Mouse (Mus musculus): ENCODE data around the gene Trub2.
A peak's percentile ranks its signal among the peaks of the same experiment; 100 is the strongest.

Gene Trub2

DNA sequence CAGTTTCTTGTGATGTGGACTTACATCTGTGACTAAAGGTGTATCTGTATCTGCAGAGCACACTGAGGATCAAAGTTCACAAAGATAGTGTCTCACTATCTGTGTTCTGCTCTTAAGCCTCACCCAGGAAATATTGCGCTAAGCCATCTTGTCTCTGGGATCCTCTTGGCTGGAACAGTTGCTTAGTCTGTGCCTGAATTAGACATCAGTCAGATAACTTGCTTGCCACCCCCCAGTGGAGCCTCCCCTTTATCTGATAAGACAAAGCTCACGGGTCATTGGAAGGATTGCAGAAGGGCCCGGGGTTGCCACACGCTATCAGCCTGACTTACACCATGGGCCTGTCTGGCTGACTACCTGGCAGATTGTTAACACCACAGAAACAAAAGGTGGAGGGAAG lies 15.0 kb downstream of the Trub2 start:
- DNase-seq (ENCODE audit: extremely low spot score, low spot score), result no peak

DNA sequence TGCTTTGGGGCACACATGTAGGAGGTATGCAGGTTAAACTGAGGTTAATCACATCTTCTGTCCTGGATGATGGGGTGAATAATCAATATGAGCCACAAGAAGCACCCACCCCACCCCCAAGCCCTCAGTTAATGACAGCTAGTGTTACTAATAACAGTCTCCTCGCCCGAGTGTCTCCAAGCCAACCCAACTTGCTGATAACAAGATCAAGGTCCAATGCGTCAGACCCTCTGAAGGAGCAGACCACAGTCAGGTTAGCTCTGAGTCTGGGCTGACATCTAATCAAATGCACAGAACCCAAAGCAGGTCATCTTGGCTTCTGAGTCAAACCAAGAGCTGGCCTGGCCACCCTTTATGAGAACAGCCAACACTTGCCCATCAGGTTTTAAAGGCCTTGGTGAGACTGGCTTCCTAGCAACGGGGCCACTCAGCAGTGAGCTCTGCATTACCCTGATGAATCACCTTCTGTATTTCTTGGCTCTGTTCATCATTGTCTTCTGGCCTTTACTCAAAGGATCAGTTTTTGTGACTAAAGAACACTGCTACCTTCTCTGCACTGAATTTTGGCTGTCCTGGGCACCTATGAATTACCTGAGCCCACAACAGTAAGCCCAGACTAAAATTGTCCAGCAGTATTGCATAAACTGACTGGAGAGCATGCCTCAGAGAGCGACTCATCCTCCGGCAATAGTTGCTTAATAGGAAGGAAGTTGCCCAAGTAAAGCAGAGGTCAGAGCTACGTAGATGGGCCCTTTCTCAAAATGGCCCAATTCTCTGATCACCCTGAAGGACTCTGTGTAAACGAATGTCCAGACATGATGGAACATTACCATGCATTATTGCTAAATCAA lies 16.5 kb downstream of the Trub2 start:
- DNase-seq (ENCODE audit: extremely low spot score, low spot score), result no peak

DNA sequence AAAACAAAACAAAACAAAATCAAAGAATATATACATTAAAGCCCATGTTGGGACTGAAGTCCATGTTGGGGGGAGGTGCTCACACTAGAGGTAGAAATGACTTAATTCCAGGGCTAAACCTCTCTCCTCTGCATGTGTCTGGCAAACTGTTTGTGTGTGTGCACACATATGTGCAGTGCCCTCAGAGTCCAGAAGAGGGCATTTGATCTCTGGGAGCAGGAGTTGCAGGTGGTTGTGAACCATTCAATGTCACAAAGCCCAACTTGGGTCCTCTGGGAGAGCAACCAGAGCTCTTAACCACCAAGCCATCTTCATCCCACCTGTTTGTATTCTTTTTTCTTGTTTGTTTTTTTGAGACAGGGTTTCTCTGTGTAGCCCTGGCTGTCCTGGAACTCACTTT lies 18.1 kb downstream of the Trub2 start:
- DNase-seq (ENCODE audit: extremely low spot score, low spot score), result no peak

DNA sequence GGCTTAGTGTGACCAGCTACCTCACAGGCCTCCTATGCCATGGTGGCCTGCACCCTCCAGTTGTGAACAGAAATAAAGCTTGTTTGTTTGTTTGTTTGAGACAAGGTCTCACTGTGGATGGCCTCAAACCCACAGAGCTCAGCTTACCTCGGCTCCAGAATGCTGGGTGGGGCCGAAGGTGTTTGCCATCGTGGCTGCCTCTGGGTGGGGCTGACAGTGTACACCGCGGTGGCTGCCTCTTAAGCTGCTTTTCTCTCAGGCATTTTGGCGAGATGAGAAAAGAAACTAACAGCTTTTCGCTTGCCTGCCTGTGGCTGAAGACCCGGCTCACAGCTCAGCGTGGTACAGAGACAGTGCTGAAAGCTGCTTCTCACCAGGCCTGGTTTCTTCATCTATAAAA lies 19.4 kb downstream of the Trub2 start:
- DNase-seq (ENCODE audit: extremely low spot score, low spot score), result no peak

DNA sequence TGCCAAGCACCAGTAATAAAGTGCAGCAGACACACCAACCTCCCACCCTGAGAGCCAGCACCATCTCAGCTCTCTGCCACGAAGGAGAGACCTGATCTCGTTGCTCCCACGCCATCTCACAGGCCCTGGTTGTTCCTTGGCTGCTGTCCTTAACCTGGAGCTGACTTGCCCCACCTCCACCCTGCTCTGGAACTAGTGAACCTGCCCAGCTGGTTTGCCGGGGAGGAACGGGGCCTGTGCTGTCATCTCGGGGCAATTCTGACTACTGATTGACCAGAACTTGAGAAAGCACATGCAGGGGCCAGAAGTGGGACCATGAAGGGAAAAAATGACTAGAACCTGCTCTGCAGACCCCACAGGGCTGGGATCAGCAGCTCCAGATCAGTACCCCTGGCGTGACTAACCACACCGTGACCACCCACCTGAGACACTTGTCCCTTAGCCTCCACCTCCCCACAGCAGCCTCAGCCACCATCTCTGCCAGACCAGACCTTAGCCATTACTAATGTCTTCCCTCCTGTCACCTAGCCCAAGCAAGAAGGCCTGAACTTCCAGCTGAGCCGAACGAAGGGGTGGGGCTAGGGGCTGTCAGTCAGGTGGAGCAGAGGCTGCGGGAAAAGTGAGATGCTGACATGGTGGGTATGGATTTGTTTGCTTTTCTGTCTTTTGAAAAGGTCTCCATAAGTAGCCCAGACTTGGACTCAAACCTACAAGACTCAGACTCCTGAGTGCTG lies 20.2 kb downstream of the Trub2 start:
- no peak for DNase-seq (ENCODE audit: extremely low spot score, low spot score)

DNA sequence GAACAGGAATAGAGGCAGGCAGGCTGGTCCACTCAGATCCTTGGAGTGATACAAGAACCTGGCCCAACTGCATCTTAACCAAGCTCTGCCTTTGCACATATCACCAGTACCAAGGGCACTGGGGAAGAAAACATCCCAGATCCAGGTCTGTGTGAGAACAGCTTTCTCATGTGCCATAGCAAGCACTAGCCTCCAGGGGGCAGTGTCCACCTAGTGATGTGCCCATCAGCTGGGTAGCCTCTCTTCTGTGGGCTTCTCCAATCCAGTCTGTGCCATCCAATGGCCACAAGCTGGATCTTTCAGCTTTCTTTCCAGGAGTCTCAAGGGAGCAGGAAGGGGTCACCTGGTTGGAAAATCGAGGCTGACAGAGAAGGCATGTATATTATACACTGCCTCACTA lies 23.5 kb downstream of the Trub2 start:
- peak; percentile 79 for DNase-seq (ENCODE audit: extremely low spot score, low spot score)

DNA sequence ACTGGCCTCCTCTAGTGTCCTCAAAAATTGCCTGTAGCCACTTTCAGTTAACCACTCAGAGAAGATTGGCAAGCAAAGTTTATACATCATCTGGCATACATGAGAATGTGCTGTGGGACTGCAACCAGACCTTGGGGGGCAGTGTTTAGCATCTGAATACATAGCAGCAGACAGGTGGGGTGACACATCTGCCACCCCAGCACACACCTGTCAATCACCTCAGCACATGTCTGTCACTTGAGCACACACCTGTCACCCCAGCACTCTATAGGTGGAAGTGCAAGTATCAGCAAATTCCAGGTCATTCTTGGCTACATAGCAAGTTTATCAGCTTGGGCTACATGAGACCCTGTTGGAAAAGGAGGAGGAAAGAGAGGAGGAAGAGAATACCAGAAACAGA lies 32.6 kb downstream of the Trub2 start:
- no peak for DNase-seq (ENCODE audit: extremely low spot score, low spot score)

DNA sequence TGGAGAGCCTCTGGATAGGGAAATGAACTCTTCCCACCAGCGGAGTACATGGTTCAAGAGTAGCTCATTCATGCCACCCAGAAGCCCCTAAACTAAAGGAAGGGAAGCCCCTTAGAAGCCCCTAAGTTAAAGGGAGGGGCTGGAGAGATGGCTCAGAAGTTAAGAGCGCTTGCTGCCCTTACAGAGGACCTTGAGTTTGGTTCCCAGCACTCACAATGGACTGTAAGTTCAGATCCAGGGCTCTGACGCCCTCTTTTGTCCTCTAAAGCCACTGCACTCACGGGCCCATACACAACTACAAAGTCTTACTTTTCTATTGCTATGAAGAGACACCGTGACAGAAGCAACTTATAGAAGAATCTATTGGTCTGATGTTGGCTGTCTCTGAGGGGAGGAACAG lies 35.9 kb downstream of the Trub2 start:
- DNase-seq (ENCODE audit: extremely low spot score, low spot score), result no peak

DNA sequence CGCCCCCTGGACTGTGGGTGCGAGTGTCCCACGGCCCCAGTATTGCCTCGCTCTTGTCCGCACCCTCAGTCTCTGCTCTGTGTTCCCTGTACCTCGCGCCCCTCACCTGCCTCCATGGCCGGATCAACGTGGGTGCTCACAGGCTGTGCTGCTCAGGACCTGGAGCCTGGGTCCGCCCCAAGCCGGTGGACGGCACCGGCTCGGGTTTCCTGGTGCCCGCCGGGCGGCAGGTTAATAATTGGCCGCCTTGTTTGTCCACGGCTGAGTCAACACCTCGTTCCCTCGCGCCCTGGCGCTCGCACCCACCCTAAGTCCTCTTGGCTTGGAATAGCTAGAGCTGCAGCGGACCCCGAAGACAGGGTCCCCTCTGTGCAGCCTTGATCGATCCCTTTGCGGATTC lies 36.8 kb downstream of the Trub2 start, which contains the start of gene Gm13420:
TSS of gene Gm13420 (minus strand) at position 189 of the 400 bp plus-strand sequence.
- no peak for DNase-seq (ENCODE audit: extremely low spot score, low spot score)

DNA sequence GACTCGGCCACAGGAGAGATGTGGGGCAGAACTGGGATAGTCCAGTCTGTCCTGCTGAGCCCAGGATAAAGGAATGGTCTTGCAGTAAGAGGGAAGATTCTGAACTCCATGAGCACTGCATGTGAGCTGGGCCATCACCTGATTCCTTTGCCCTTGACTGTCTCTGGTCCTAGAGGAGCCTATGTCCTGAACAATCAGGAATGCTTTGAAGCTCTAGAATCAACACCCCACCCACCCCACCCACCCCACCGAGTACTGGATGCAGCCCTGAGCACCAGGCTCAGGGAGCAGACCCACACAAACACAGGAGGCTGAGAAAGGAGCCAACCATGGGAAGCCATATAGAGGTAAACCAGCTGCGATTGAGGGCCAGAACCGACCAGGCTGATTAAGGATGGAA lies 39.8 kb downstream of the Trub2 start:
- DNase-seq (ENCODE audit: extremely low spot score, low spot score), result no peak

DNA sequence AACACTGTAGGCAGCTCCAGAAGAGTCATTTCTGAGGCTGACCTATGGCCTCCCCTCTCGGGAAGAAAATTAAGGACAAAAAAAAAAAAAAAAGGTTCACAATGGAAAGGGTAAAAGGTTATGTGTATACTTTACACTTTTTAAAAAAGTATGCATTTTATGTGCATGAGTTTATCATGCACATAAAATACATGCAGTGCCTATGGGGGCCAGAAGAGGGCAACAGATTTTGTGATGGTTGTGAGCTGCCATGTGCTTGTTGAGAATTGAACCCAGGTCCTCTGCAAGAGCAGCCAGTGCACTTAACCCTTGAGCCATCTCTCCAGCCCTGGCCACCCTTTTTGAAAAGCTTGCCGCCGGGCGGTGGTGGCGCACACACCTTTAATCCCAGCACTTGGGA lies 40.5 kb downstream of the Trub2 start:
- peak; percentile 27 for DNase-seq (ENCODE audit: extremely low spot score, low spot score)

DNA sequence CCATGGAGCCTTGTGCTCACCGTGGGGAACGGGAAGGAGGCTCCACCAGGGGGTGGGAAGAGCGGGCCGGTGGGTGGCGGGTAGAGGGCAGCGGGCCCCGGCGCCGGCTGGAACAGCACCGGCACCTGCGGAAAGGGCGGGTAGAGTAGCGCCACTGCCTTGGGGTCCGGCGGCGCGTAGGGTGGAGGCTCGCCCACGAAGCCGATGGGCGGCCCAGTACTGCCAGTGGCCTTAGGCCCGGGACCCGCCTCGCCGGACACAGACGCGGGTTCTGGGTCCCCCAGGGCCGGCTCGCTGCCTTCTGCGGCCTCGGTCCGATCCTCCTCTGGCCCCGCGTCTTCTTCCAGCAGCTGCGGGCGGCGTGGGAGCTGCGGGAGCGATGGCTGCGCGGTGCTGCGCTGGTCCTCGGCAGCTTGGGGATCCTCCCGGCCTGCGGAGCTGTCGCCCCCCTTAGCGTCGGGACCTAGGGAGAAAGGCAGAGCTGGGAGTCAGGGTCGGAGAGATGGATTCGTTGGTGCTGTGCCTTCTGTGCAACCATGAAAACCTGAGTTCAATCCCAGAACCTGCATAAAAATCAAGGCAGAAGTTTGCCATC lies 41.0 kb downstream of the Trub2 start:
- DNase-seq (ENCODE audit: extremely low spot score, low spot score), result peak; percentile 40

DNA sequence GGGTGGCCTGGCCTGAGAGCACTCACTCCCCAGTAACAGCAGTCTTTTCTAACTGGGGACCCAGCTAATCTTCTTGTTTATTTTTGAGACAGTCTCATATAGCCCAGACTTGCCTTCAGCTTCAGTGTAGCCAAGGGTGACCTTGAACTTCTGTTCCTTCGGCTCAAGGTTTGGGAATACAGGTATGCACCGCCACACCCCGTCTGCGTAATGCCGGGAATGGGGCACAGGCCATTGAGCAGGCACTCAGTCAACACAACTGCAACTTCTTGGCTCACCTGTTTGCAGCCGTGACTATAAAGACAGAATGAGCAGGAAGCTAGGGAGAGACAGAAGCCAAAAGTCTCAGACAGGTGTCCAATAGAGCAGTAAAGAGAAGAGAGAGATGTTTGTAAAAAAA lies 44.0 kb downstream of the Trub2 start:
- DNase-seq (ENCODE audit: extremely low spot score, low spot score), result no peak

DNA sequence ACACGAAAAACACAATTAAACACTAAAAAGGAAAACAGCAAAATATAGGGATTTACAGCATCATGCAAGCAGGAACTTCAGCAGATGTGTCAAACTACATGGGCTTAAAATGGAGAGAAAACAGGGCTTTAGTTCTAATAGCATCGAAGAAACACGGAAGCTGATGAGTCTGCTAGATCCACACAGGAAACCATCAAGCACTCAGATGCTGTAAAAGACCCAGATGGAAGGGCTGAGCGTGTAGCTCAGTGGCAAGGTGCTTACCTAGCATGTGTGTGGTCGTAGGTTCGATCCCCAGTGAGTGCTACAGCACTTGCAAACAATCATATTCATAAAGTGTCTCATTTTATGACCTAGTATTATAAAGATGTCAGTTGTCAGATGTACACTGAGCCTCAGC lies 47.1 kb downstream of the Trub2 start:
- DNase-seq (ENCODE audit: extremely low spot score, low spot score), result no peak

DNA sequence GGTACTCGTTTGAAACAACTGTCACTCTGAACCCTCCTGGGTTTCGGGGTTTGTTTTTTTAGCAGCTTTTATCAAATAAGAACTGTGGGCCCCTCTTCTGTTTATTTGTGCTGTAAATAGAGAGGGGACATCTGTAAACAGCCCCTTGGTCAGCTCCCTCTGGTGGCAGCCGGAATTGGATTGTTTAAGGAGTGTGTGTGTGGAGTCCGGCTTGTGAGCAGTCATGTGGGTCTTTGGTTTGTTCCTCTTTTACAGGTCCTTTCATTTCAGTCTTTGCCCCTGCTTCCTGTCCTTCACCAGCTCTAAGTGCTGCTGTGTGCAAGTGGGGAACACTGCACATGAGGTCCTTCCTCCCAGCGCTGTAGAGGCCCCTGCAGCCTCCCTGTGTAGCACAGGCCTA lies 48.9 kb downstream of the Trub2 start:
- DNase-seq (ENCODE audit: extremely low spot score, low spot score), result no peak

DNA sequence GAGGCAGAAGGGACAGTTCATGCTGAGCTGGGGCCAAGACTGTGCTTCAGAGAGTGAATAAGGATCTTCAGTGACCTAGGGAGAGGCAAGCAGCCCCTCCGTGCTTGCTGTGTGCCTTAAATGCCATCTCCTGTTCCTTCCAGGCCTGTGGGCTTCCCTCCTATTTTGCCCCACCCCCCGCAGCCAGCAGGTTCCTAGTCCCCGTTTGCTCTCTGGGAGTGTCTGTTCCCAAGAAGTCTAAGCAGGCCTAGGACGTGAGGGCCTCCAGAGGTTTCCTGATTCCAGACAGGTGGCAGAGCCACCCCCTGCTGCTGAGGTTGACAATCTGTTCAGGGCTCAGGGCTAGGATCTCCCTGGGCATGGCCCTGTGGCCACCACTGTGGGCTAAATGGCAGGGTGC lies 49.5 kb downstream of the Trub2 start:
- no peak for DNase-seq (ENCODE audit: extremely low spot score, low spot score)

DNA sequence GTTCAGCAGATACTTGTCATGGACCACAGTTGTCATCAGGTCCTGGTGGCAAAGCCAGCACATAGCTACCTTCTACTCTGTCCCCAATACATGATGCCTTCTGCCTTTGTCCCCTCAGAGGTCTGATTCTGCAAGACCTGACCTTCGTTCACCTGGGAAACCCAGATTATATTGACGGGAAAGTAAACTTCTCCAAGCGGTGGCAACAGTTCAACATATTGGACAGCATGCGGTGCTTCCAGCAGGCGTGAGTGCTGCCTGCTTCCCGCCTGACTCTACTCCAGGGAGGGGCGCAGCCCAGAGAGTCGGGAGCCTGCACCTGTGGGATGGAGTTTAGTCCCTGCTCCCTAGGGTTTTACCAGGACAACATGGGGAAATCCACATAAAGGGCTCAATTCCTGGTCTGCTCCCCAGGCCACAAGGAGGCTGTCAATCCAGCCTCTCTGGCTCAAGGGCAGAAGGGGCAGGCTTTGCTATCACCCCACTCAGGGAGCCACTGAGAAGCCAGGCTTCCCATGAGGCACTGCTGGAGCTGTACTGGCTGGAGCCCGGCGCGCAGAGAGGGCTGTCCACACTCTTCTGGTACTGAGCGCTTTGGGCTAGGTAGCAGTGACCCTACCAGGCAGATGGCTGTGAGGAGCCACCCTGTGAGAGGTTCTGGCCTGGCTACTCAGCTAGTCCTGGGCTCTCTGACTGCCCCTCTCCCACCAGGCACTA lies 50.9 kb downstream of the Trub2 start:
- no peak for DNase-seq (ENCODE audit: extremely low spot score, low spot score)

DNA sequence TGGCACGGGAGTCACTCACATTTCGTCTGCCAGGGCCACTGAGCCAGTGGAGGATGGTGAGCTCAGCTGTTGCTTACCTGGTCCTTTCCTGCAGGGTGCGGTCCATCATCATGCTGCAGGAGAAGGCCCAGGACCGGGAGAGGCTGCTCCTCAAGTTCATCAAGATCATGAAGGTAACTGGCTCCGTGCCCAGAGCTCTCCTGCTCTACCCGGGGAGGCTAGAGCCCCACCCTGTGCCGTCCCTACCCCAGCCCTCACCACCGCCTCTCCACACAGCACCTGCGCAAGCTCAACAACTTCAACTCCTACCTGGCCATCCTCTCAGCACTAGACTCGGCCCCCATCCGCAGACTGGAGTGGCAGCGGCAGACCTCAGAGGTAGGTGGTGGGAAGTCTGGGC lies 52.6 kb downstream of the Trub2 start:
- no peak for DNase-seq (ENCODE audit: extremely low spot score, low spot score)

DNA sequence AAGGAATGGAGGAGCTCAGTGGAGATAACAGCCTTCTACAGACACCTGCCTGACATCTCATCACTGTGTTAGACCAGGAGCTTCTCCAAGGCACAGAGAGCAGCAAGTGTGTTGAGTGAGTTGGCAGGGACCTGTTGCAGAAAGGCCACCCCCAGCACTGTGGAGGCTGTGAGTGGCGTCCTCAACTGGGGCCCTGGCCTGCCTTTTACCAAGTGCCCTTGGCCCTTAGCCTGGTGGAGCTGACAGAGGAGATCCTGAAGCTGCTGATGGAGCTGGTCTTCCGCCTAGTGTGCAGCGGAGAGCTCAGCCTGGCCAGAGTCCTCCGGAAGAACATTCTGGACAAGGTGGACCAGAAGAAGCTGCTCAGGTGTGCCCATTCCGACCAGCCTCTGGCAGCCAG lies 55.0 kb downstream of the Trub2 start:
- no peak for DNase-seq (ENCODE audit: extremely low spot score, low spot score)

DNA sequence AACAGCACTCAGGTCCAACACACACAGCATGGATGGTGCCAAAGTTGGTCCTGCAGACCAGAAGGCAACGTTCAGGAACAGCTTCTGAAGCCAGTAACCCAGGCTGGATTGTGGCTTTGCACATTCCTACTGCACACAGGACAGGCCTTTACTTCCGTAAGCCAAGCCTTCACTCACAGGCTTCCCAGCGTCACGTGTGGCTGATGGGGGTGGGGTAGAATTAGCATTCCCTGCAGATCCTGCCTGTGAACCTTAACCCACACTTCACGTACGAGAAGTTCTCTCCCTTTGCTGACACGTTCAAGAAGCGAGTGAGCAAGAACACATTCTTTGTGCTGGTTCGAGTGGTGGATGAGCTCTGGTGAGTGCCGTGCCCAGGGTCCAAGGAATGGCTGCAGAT lies 55.7 kb downstream of the Trub2 start:
- DNase-seq (ENCODE audit: extremely low spot score, low spot score), result no peak

DNA sequence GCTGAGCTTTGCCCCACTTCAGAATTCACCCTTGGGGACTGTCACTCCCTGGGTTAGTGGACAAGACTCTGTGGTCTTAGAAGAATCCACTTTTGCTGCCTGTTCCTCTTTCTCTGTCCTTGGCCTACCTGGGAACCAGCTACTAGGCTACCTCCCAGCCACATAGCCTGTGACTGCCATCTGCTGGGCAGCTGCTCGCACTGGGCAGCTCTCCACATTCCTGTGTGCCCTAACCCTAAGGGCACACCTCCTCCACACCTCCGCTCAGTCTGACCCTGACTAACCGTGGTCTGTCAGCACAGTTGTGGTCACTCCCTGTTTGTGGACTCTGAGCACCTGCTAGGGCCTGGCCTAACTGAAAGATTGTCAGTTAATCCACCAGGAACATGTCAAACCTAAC lies 56.8 kb downstream of the Trub2 start:
- no peak for DNase-seq (ENCODE audit: extremely low spot score, low spot score)

DNA sequence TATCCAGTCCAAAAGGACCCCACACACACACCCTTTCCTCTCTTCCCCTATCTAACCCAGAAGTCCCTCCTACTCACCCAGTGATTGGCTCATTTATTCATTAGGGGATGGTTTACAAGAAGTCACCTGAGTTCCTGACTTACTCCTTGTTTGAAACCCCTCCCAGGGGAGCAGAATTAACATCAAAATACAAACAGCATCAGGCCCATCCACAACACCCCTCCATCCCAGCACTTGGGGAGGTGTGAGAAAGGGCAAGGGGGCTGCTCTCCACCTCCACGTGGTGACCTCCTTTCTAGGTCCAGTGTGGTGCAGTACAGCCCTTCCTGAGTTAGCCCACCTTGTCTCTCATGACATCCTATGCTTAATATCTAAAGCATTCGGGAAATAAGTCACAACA lies 58.8 kb downstream of the Trub2 start:
- DNase-seq (ENCODE audit: extremely low spot score, low spot score), result no peak
